Mouse (Mus musculus) forebrain, embryonic 14.5 days (tissue): ENCODE measurements around the gene Mamdc4. TPM values are rescaled to one million over a fixed set of nuclear protein-coding genes. Genes with fewer than 3 reads are reported as not detected.

Experiments used
- ATAC-seq: fragments of 200-750 bp; cut with Nextera tagmentation; 2 replicates; pipeline ENCODE4 v1.8.0; 2017; ENCODE audit warnings: mild to moderate bottlenecking, moderate library complexity
- DNase-seq: peaks from one replicate; pipeline ENCODE4 v3.0.0-alpha.2; 2015; ENCODE audit warnings: low spot score
- H3K27ac ChIP-seq: fragments of 300-500 bp; sonication (generic); 2 replicates; pipeline ENCODE4 v1.5.1; 2014; ENCODE audit warnings: low read depth, mild to moderate bottlenecking, control low read depth, low read length, moderate library complexity
- H3K27me3 ChIP-seq: fragments of 300-500 bp; sonication (generic); replicated peaks from 2 replicates; pipeline ENCODE4 v1.6.1; 2014; ENCODE audit warnings: low read length, control low read depth, mixed read lengths; ENCODE audit not compliant: control insufficient read depth, insufficient read depth
- H3K36me3 ChIP-seq: fragments of 300-500 bp; sonication (generic); 2 replicates; pipeline ENCODE4 v1.6.1; 2014; ENCODE audit warnings: low read length, control low read depth; ENCODE audit not compliant: control insufficient read depth, insufficient read depth
- H3K4me1 ChIP-seq: fragments of 300-500 bp; sonication (generic); 2 replicates; pipeline ENCODE4 v1.6.1; 2014; ENCODE audit warnings: antibody characterized with exemption, low read length, control low read depth; ENCODE audit not compliant: control insufficient read depth, insufficient read depth
- H3K4me2 ChIP-seq: fragments of 300-500 bp; sonication (generic); 2 replicates; pipeline ENCODE4 v1.6.1; 2014; ENCODE audit warnings: mild to moderate bottlenecking, control low read depth, low read length
- H3K4me3 ChIP-seq: fragments of 300-500 bp; sonication (generic); 2 replicates; pipeline ENCODE4 v1.5.1; 2014; ENCODE audit warnings: low read depth, low read length, control low read depth
- H3K9ac ChIP-seq: fragments of 300-500 bp; sonication (generic); 2 replicates; pipeline ENCODE4 v1.6.1; 2014; ENCODE audit warnings: mild to moderate bottlenecking, low read length, control low read depth, moderate library complexity
- H3K9me3 ChIP-seq: fragments of 300-500 bp; sonication (generic); replicated peaks from 2 replicates; pipeline ENCODE4 v1.6.1; 2016; ENCODE audit warnings: low read length, control low read depth, mixed read lengths; ENCODE audit not compliant: control insufficient read depth
- WGBS: fragments of 180-500 bp; shearing (Covaris S2); extraction: QIAGEN DNeasy Blood & Tissue Kit; methylation state at CpG from one replicate; pipeline ENCODE4 v1.1.7; 2014; 5-methylcytosine and 5-hydroxymethylcytosine counted together
- polyA plus RNA-seq: library from polyadenylated mRNA; unstranded; fragments of >200 nt; fragmentation: Nextera tagmentation; extraction: Ambion mirVana; gene quantifications from 2 replicates; pipeline ENCODE4 v1.2.1, GENCODE M21; 2014

Gene Mamdc4
- polyA plus RNA-seq, 1 experiment from 2014 or later: 0.84 TPM

DNA sequence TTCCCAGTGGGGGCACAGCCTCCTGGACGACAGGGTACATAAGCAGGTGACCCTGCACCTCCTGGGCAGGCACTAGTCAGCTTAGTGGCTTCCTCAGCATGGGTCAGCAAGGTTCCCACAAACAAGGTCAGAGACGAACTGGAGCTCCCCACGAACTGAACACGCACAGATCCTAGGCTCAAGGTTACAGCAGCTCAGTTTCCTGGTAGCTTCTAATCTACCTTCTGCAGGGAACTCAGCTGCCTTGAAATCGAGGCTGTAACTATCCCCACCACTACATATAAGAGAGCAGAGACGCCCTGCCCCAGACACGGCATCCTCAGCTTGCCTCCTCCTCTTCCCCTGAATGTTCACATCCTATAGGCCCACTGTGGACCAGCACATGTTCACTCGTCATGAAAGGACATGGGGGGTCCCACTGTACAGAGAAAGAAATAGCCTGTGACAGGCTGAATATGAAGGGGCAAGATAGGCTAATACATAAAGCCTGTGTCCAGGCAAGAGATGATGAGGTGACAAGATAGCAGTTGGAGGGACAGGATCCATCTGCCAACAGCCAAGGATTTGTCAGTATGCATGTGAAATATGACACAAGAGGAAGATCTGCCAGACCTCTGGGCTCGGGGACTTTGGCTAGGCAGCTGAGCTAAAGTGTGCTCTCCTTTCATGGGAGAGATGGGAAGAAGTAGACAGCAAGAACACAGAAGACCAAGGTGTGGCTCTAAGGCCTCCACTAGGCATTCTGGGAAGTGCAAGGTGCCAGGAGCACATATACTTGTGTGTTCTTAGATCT lies 47.9 kb downstream of the Mamdc4 start:
- H3K4me3 ChIP-seq: no peak overlapping the region
- H3K27me3 ChIP-seq: no peaks in the 10 kb centered on the region
- H3K4me1 ChIP-seq: no peaks in the 10 kb centered on the region
- DNase-seq (no peak), ATAC-seq (no peak)
- no peak overlapping the region for H3K4me2 ChIP-seq
- H3K36me3 ChIP-seq: peaks cover 82% of the 10 kb centered on the region
- no peaks in the 10 kb centered on the region for H3K9me3 ChIP-seq
- H3K27ac ChIP-seq: no peak overlapping the region
- no peak overlapping the region for H3K9ac ChIP-seq
- 91% methylated on average over 9 of the region's 9 CpGs for WGBS

Other genes starting within 250 kb of the Mamdc4 start
- 69.5 and 87.7 TPM in 2 replicates for gene Man1b1, start 242.5 kb downstream of the Mamdc4 start, polyA plus RNA-seq
- gene Dpp7, start 218.5 kb downstream of the Mamdc4 start, polyA plus RNA-seq: 21.3 and 21.4 TPM in 2 replicates
- gene Uap1l1, start 209.2 kb downstream of the Mamdc4 start, polyA plus RNA-seq: 5.8 and 7.8 TPM in 2 replicates
- 27.8 and 28.9 TPM in 2 replicates for gene Sapcd2, start 202.5 kb downstream of the Mamdc4 start, polyA plus RNA-seq
- gene Entpd2, start 179.0 kb downstream of the Mamdc4 start, polyA plus RNA-seq: 1.9 and 2.5 TPM in 2 replicates
- 263 and 331 TPM in 2 replicates for gene Npdc1, start 175.5 kb downstream of the Mamdc4 start, polyA plus RNA-seq
- gene Fut7, start 151.6 kb downstream of the Mamdc4 start, polyA plus RNA-seq: 0.21 TPM in 1 of 2 replicates, not detected in the other
- 6.7 and 11.9 TPM in 2 replicates for gene Abca2, start 146.1 kb downstream of the Mamdc4 start, polyA plus RNA-seq
- gene Clic3, start 118.0 kb downstream of the Mamdc4 start, polyA plus RNA-seq: 1.1 and 2.2 TPM in 2 replicates
- 93.2 and 101 TPM in 2 replicates for gene Paxx, start 113.8 kb downstream of the Mamdc4 start, polyA plus RNA-seq
- 170 and 301 TPM in 2 replicates for gene Ptgds, start 104.8 kb downstream of the Mamdc4 start, polyA plus RNA-seq
- gene Lcn12, start 80.9 kb downstream of the Mamdc4 start, polyA plus RNA-seq: not detected in 2 replicates
- 77.9 and 102 TPM in 2 replicates for gene Fbxw5, start 74.1 kb downstream of the Mamdc4 start, polyA plus RNA-seq
- gene C8g, start 73.1 kb downstream of the Mamdc4 start, polyA plus RNA-seq: 4.0 and 4.1 TPM in 2 replicates
- 26.7 and 29.4 TPM in 2 replicates for gene Traf2, start 27.9 kb downstream of the Mamdc4 start, polyA plus RNA-seq
- gene Edf1, start 17.0 kb downstream of the Mamdc4 start, polyA plus RNA-seq: 369 and 370 TPM in 2 replicates
- 168 and 216 TPM in 2 replicates for gene Phpt1, start 379 bp upstream of the Mamdc4 start, polyA plus RNA-seq
- 2.2 and 4.2 TPM in 2 replicates for gene Ajm1, start 6.9 kb upstream of the Mamdc4 start, polyA plus RNA-seq
- gene Rabl6, start 33.7 kb upstream of the Mamdc4 start, polyA plus RNA-seq: 47.9 and 55.0 TPM in 2 replicates
- 0.18 and 0.30 TPM in 2 replicates for gene Ccdc183, start 42.8 kb upstream of the Mamdc4 start, polyA plus RNA-seq
- 27.9 and 32.8 TPM in 2 replicates for gene Tmem141, start 47.2 kb upstream of the Mamdc4 start, polyA plus RNA-seq
- gene Fcna, start 53.2 kb upstream of the Mamdc4 start, polyA plus RNA-seq: 2.0 and 3.7 TPM in 2 replicates
- gene Lcn8, start 78.3 kb upstream of the Mamdc4 start, polyA plus RNA-seq: not detected in 2 replicates
- gene Lcn5, start 83.1 kb upstream of the Mamdc4 start, polyA plus RNA-seq: not detected in 2 replicates
- not detected in 2 replicates for gene Lcn6, start 101.9 kb upstream of the Mamdc4 start, polyA plus RNA-seq
- not detected in 2 replicates for gene Lcn10, start 107.9 kb upstream of the Mamdc4 start, polyA plus RNA-seq
- gene Obp2a, start 125.2 kb upstream of the Mamdc4 start, polyA plus RNA-seq: not detected in 2 replicates
- 86.4 and 108 TPM in 2 replicates for gene Bmyc, start 131.9 kb upstream of the Mamdc4 start, polyA plus RNA-seq
- not detected in 2 replicates for gene Obp2b, start 162.2 kb upstream of the Mamdc4 start, polyA plus RNA-seq
- gene Lcn3, start 190.7 kb upstream of the Mamdc4 start, polyA plus RNA-seq: not detected in 2 replicates
- gene Lcn11, start 202.2 kb upstream of the Mamdc4 start, polyA plus RNA-seq: not detected in 2 replicates
- gene Gm13539, start 207.4 kb upstream of the Mamdc4 start, polyA plus RNA-seq: not detected in 2 replicates
- gene Glt6d1, start 241.0 kb upstream of the Mamdc4 start, polyA plus RNA-seq: not detected in 2 replicates
- not detected in 2 replicates for gene Lcn9, start 248.3 kb upstream of the Mamdc4 start, polyA plus RNA-seq